In genomic region chrX:105420976-105421375, GRCm38 (mm10) we compare ENCODE assay signal across 11 mouse cellular contexts.
DNase-seq lines count a peak whose midpoint lies in the region; ATAC-seq and TF ChIP-seq lines count a peak whose summit lies in the region.
"Had no signal": no experiment of that assay in that cellular context is flagged by ENCODE, and none has a peak within 500 bp of the region (broad histone marks: within the 10 kb centered on the region; RNA-seq: fewer than 3 reads in every experiment).

No protein-coding gene starts in this region.

- TF ChIP-seq EP300 in lung, postnatal 0 days (IDR thresholded peaks at IDR 0.05) = peak; percentile 42; the same call in 1 of the 2 replicates

- no peak for DNase-seq in kidney, adult 18-20 months
- DNase-seq in NIH3T3 (ENCODE audit: low read depth) = peak; percentile 43
- peak; percentile 72 for DNase-seq in lung, postnatal 0 days (ENCODE audit: low spot score)
- no peak for DNase-seq in spleen, adult 12 weeks (ENCODE audit: low spot score)
- DNase-seq in spleen, postnatal 4 days (ENCODE audit: low spot score in 2 of 2) = no peak
- DNase-seq: thymus, postnatal 4 days had no signal

- H3K27ac ChIP-seq in kidney, embryonic 14.5 days (ENCODE audit: low read depth, low read length) = no peak overlapping the region
- H3K27ac ChIP-seq in embryonic facial prominence, embryonic 15.5 days (replicated peaks) = peak overlapping the region; percentile 39; the same call in 1 of the 2 replicates
- H3K27ac ChIP-seq in lung, postnatal 0 days (ENCODE audit: low read length) = no peak overlapping the region
- H3K27ac ChIP-seq: neural tube, embryonic 13.5 days had no signal

- no peaks in the 10 kb centered on the region for H3K27me3 ChIP-seq in kidney, embryonic 14.5 days (ENCODE audit: control insufficient read depth, insufficient read depth, low read length)
- H3K27me3 ChIP-seq in embryonic facial prominence, embryonic 15.5 days = peaks cover 3% of the 10 kb centered on the region; the same call in 1 of the 2 replicates
- no peaks in the 10 kb centered on the region for H3K27me3 ChIP-seq in lung, postnatal 0 days (replicated peaks; ENCODE audit: insufficient read depth, low read length)

- no peak overlapping the region for H3K4me3 ChIP-seq in kidney, embryonic 14.5 days (ENCODE audit: low read length)
- no peak overlapping the region for H3K4me3 ChIP-seq in embryonic facial prominence, embryonic 15.5 days (replicated peaks)
- H3K4me3 ChIP-seq in lung, postnatal 0 days (ENCODE audit: low read depth, low read length) = no peak overlapping the region
- H3K4me3 ChIP-seq: neural tube, embryonic 13.5 days had no signal

- H3K36me3 ChIP-seq in kidney, embryonic 14.5 days (ENCODE audit: control insufficient read depth, insufficient read depth, low read length) = no peaks in the 10 kb centered on the region
- no peaks in the 10 kb centered on the region for H3K36me3 ChIP-seq in embryonic facial prominence, embryonic 15.5 days
- H3K36me3 ChIP-seq in lung, postnatal 0 days (ENCODE audit: insufficient read depth, low read length) = no peaks in the 10 kb centered on the region
- H3K36me3 ChIP-seq: G1E; neural tube, embryonic 13.5 days had no signal

- ATAC-seq in kidney, embryonic 14.5 days (ENCODE audit: low FRiP score, low TSS enrichment) = peak; percentile 32; the same call in 1 of the 2 replicates
- no peak for ATAC-seq in embryonic facial prominence, embryonic 15.5 days (ENCODE audit: insufficient number of reproducible peaks, low FRiP score, low TSS enrichment, low read depth)
- peak; percentile 85 for ATAC-seq in lung, postnatal 0 days

- no peak overlapping the region for H3K4me2 ChIP-seq in kidney, embryonic 14.5 days (replicated peaks; ENCODE audit: low read depth, low read length)
- H3K4me2 ChIP-seq in embryonic facial prominence, embryonic 15.5 days (replicated peaks) = no peak overlapping the region
- H3K4me2 ChIP-seq in lung, postnatal 0 days (replicated peaks; ENCODE audit: low read depth, low read length) = no peak overlapping the region
- H3K4me2 ChIP-seq: midbrain, embryonic 11.5 days; neural tube, embryonic 13.5 days had no signal

- WGBS in kidney, embryonic 14.5 days = 42% methylated on average over 3 of the region's 3 CpGs
- WGBS in embryonic facial prominence, embryonic 15.5 days = 31% methylated on average over 3 of the region's 3 CpGs
- WGBS in lung, postnatal 0 days = 23% methylated on average over 3 of the region's 3 CpGs

- H3K9me3 ChIP-seq in kidney, embryonic 14.5 days (ENCODE audit: control insufficient read depth, low read length) = no peaks in the 10 kb centered on the region
- no peaks in the 10 kb centered on the region for H3K9me3 ChIP-seq in embryonic facial prominence, embryonic 15.5 days (replicated peaks)
- no peaks in the 10 kb centered on the region for H3K9me3 ChIP-seq in lung, postnatal 0 days (ENCODE audit: low read length)
- H3K9me3 ChIP-seq: G1E; neural tube, embryonic 13.5 days had no signal

- no peak overlapping the region for H3K9ac ChIP-seq in kidney, embryonic 14.5 days (ENCODE audit: low read depth, low read length)
- no peak overlapping the region for H3K9ac ChIP-seq in embryonic facial prominence, embryonic 15.5 days
- H3K9ac ChIP-seq in lung, postnatal 0 days (replicated peaks; ENCODE audit: low read depth) = no peak overlapping the region
- H3K9ac ChIP-seq: neural tube, embryonic 13.5 days had no signal

- no peaks in the 10 kb centered on the region for H3K4me1 ChIP-seq in kidney, embryonic 14.5 days (ENCODE audit: control insufficient read depth, insufficient read depth, low read length)
- H3K4me1 ChIP-seq in embryonic facial prominence, embryonic 15.5 days = no peaks in the 10 kb centered on the region
- no peaks in the 10 kb centered on the region for H3K4me1 ChIP-seq in lung, postnatal 0 days (ENCODE audit: insufficient read depth, low read depth, low read length)
- H3K4me1 ChIP-seq: neural tube, embryonic 13.5 days had no signal

- TF ChIP-seq CTCF in lung, postnatal 0 days (IDR thresholded peaks at IDR 0.05) = peak; percentile 16; the same call in 1 of the 2 replicates

Comparison
In these comparisons a context has a peak if more than half of its experiments do, and no peak if none do; other contexts are left out.
1. DNase-seq: peak in NIH3T3 (single experiment) and lung, postnatal 0 days (single experiment); none in kidney, adult 18-20 months (single experiment), spleen, adult 12 weeks (single experiment) and spleen, postnatal 4 days (0 of 2).